Mouse (Mus musculus) megakaryocyte, embryonic 14.5 days (primary cell): ENCODE measurements around the gene Hdac4.

ENCODE experiments used
- FLI1 ChIP-seq: IDR thresholded peaks from 2 replicates; pipeline ENCODE4 v1.6.1; 2012; ENCODE audit warnings: low read length, inconsistent platforms, mixed read lengths
- GATA1 ChIP-seq: IDR thresholded peaks from 3 replicates; pipeline ENCODE4 v1.6.1; 2012; ENCODE audit warnings: mixed read lengths, low read length, inconsistent platforms, borderline replicate concordance

DNA sequence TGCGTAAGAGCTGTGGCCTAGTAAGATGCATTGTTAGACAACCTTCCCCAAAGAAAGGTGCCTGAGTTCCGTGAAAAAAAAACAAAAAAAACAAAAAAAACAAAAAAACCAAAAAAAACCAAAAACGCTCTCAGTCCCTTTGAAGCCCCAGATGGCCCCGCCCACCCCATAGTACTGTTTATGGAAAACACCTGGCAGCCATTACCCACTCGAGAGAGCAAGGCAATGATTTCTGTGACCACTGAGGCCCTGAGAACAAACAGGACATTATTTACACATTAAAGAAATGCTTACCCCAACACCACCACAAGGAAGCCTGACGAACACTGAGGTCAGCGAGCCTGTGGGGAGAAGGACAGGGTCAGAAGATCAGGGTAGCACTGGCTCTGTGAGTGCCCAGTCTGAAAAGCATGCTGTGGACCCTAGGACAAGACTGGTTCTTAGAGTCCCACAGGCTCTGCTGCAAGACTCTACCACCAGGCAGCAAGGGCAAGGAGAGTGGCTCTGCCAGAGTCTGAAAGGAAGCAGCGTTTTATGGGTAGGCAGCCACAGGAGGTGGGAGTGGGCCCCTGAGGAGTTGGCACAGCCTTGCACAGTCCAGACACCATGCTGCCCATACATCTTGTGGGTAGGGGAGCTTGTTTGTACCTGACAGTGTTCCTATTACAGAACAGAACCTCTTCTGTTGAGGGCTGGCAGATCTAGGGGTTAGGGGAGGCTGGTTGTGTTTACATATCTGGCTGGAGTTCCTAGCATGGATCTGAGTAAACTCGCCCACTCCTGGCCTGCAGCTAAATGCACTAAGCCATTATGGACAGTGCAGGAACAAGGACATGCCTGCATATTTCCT is 230.8 kb downstream of the Hdac4 start:
- no peak for TF ChIP-seq GATA1
- no peak for TF ChIP-seq FLI1
